Mouse (Mus musculus) kidney, postnatal 25 days (tissue): ENCODE measurements around the gene Ifi35.
A peak's percentile ranks its signal among the peaks of the same experiment; 100 is the strongest.
"Not testable (repeated sequence)": the region's sequence is repeated elsewhere in the genome, so short reads cannot be mapped to it uniquely, and the experiment has no call there.

ENCODE experiments used
- DNase-seq, 2 experiments: peaks; one replicate each; pipeline ENCODE4 v3.0.0; 2021; ENCODE audit warnings: mixed read lengths in 2 of 2

Gene Ifi35

GRCm38 (mm10) chr11:101448274-101448746, at the start of gene Ifi35:
TSS of gene Ifi35 (plus strand) at chr11:101448407.
- peak; percentile 88 to 91 for DNase-seq

GRCm38 (mm10) chr11:101415306-101415705, 32.9 kb upstream of the Ifi35 start:
- no peak for DNase-seq

- DNase-seq = no peak
These were observed 31.6 kb upstream of the Ifi35 start for GRCm38 (mm10) chr11:101416433-101417100.

- DNase-seq = peak; percentile 89 to 91
These were observed 30.9 kb upstream of the Ifi35 start, which contains the start of gene Aarsd1 for GRCm38 (mm10) chr11:101417101-101417855. TSS of gene Aarsd1 (minus strand) at chr11:101417615.

GRCm38 (mm10) chr11:101418991-101419390, 29.2 kb upstream of the Ifi35 start:
- DNase-seq = no peak

- peak; percentile 35 to 45 for DNase-seq
These were observed 28.6 kb upstream of the Ifi35 start for GRCm38 (mm10) chr11:101419610-101420009.

GRCm38 (mm10) chr11:101420148-101420547, 28.1 kb upstream of the Ifi35 start:
- DNase-seq = no peak

GRCm38 (mm10) chr11:101424105-101424851, 23.9 kb upstream of the Ifi35 start, which contains the start of gene Gm27029:
TSS of gene Gm27029 (minus strand) at chr11:101424796.
- peak in 1 of 2 experiments; percentile 60 for DNase-seq

GRCm38 (mm10) chr11:101424925-101425813, 23.0 kb upstream of the Ifi35 start, which contains the start of the genes Rundc1 and Ptges3l:
TSS of gene Rundc1 (plus strand) at chr11:101425085.
TSS of gene Ptges3l (minus strand) at chr11:101425333.
- DNase-seq = peak; percentile 99

GRCm38 (mm10) chr11:101426165-101426564, 22.0 kb upstream of the Ifi35 start:
- DNase-seq = no peak

GRCm38 (mm10) chr11:101431327-101431726, 16.9 kb upstream of the Ifi35 start:
- DNase-seq = no peak

- no peak for DNase-seq
These were observed 14.8 kb upstream of the Ifi35 start for GRCm38 (mm10) chr11:101433396-101433795.

GRCm38 (mm10) chr11:101435831-101436230, 12.4 kb upstream of the Ifi35 start:
- DNase-seq = no peak

GRCm38 (mm10) chr11:101436916-101437315, 11.3 kb upstream of the Ifi35 start:
- no peak for DNase-seq

GRCm38 (mm10) chr11:101438006-101438405, 10.2 kb upstream of the Ifi35 start:
- DNase-seq = not testable (repeated sequence)

- not testable (repeated sequence) for DNase-seq
These were observed 6.6 kb upstream of the Ifi35 start for GRCm38 (mm10) chr11:101441450-101442126.

GRCm38 (mm10) chr11:101442127-101442693, 6.0 kb upstream of the Ifi35 start, which contains the start of gene Rpl27:
TSS of gene Rpl27 (plus strand) at chr11:101442298.
- DNase-seq = peak; percentile 96 to 99

GRCm38 (mm10) chr11:101442760-101443159, 5.4 kb upstream of the Ifi35 start:
- DNase-seq = no peak

GRCm38 (mm10) chr11:101446319-101446718, 1.9 kb upstream of the Ifi35 start:
- DNase-seq = no peak

GRCm38 (mm10) chr11:101446860-101447259, 1.3 kb upstream of the Ifi35 start:
- DNase-seq = not testable (repeated sequence)

GRCm38 (mm10) chr11:101447786-101448185, 421 bp upstream of the Ifi35 start:
- no peak for DNase-seq
